Mouse (Mus musculus) adrenal gland, adult 8-10 months (tissue): ENCODE results near the gene Ccdc153. TPM values are rescaled to one million over a fixed set of nuclear protein-coding genes. Genes with fewer than 3 reads are reported as not detected.

Experiments used
- DNase-seq: peaks from one replicate; pipeline ENCODE4 v3.0.0; 2022
- total RNA-seq, 4 experiments: library from RNA; stranded (reverse); gene quantifications; 2 replicates each; pipeline ENCODE4 v1.2.4; 2022

Ccdc153 gene
- total RNA-seq, 4 experiments from 2014 or later: 3.9 to 18.0 (median 7.9) TPM

GRCm38 (mm10) chr9:44240911-44241310 is 435 bp downstream of the Ccdc153 start:
- DNase-seq: peak; percentile 80

- no peak for DNase-seq
Observed at GRCm38 (mm10) chr9:44241418-44241817, 942 bp downstream of the Ccdc153 start.

GRCm38 (mm10) chr9:44243621-44244020 is 3.1 kb downstream of the Ccdc153 start:
- no peak for DNase-seq

GRCm38 (mm10) chr9:44247907-44248306 is 7.4 kb downstream of the Ccdc153 start:
- DNase-seq: no peak

GRCm38 (mm10) chr9:44249181-44250146 is 9.0 kb downstream of the Ccdc153 start:
- peak; percentile 61 for DNase-seq

GRCm38 (mm10) chr9:44250445-44250844 is 10.0 kb downstream of the Ccdc153 start:
- no peak for DNase-seq

GRCm38 (mm10) chr9:44251314-44251713 is 10.8 kb downstream of the Ccdc153 start, which contains the start of gene Pdzd3:
Pdzd3 (minus strand) TSS chr9:44251471.
- DNase-seq: no peak

- no peak for DNase-seq
Observed at GRCm38 (mm10) chr9:44253441-44253840, 13.0 kb downstream of the Ccdc153 start.

- DNase-seq: no peak
Observed at GRCm38 (mm10) chr9:44254508-44255135, 14.1 kb downstream of the Ccdc153 start.

- DNase-seq: no peak
Observed at GRCm38 (mm10) chr9:44255136-44255521, 14.7 kb downstream of the Ccdc153 start.

- no peak for DNase-seq
Observed at GRCm38 (mm10) chr9:44256213-44256612, 15.7 kb downstream of the Ccdc153 start.

GRCm38 (mm10) chr9:44259014-44259413 is 18.5 kb downstream of the Ccdc153 start:
- no peak for DNase-seq

GRCm38 (mm10) chr9:44261388-44261787 is 20.9 kb downstream of the Ccdc153 start:
- no peak for DNase-seq

GRCm38 (mm10) chr9:44266478-44267226 is 26.2 kb downstream of the Ccdc153 start:
- no peak for DNase-seq

- DNase-seq: no peak
Observed at GRCm38 (mm10) chr9:44267319-44268026, 27.0 kb downstream of the Ccdc153 start.

- DNase-seq: peak; percentile 85
Observed at GRCm38 (mm10) chr9:44268027-44268360, 27.5 kb downstream of the Ccdc153 start.

- no peak for DNase-seq
Observed at GRCm38 (mm10) chr9:44268432-44268831, 28.0 kb downstream of the Ccdc153 start, which contains the start of gene Nlrx1. Nlrx1 (minus strand) TSS chr9:44268599.

- DNase-seq: no peak
Observed at GRCm38 (mm10) chr9:44269077-44269476, 28.6 kb downstream of the Ccdc153 start.

- no peak for DNase-seq
Observed at GRCm38 (mm10) chr9:44269973-44270372, 29.5 kb downstream of the Ccdc153 start.

GRCm38 (mm10) chr9:44283183-44283582 is 42.7 kb downstream of the Ccdc153 start:
- DNase-seq: peak; percentile 60

- no peak for DNase-seq
Observed at GRCm38 (mm10) chr9:44286256-44286850, 45.9 kb downstream of the Ccdc153 start.

- no peak for DNase-seq
Observed at GRCm38 (mm10) chr9:44287003-44287400, 46.5 kb downstream of the Ccdc153 start.
